Mouse (Mus musculus) ES-E14 (cell line): Measurements from ENCODE around the gene Tvp23a.

ENCODE experiments used
- HCFC1 ChIP-seq: IDR thresholded peaks from 2 replicates; pipeline ENCODE4 v1.6.1; 2012; ENCODE audit warnings: low read length, inconsistent platforms, borderline replicate concordance; ENCODE audit not compliant: insufficient read depth
- ZC3H11A ChIP-seq: IDR thresholded peaks from 2 replicates; pipeline ENCODE4 v1.6.1; 2012; ENCODE audit warnings: low read depth, mild to moderate bottlenecking, inconsistent platforms, low read length, borderline replicate concordance
- ZNF384 ChIP-seq: IDR thresholded peaks from 2 replicates; pipeline ENCODE4 v1.6.1; 2012; ENCODE audit warnings: low read depth, low read length, inconsistent platforms

GRCm38 (mm10) chr16:10490503-10491150 lies 43.5 kb upstream of the Tvp23a start:
- no peak for TF ChIP-seq ZNF384
- TF ChIP-seq ZC3H11A: no peak
- no peak for TF ChIP-seq HCFC1
